Mouse (Mus musculus) hindbrain, embryonic 10.5 days (tissue): ENCODE measurements around the gene Zfp609. TPM values are rescaled to one million over a fixed set of nuclear protein-coding genes. Genes with fewer than 3 reads are reported as not detected.
"Not testable (repeated sequence)": the region's sequence is repeated elsewhere in the genome, so short reads cannot be mapped to it uniquely, and the experiment has no call there.

Experiments
- DNase-seq: peaks from one replicate; pipeline ENCODE4 v3.0.0-alpha.2; 2017; ENCODE audit warnings: low spot score
- H3K27ac ChIP-seq: fragments of 300-500 bp; sonication (generic); 2 replicates; pipeline ENCODE4 v1.5.1; 2016; ENCODE audit warnings: mild to moderate bottlenecking, moderate library complexity
- H3K27me3 ChIP-seq: fragments of 300-500 bp; sonication (generic); 2 replicates; pipeline ENCODE4 v1.6.1; 2016; ENCODE audit warnings: mild to moderate bottlenecking; ENCODE audit not compliant: poor library complexity, insufficient read depth, severe bottlenecking
- H3K36me3 ChIP-seq: fragments of 300-500 bp; sonication (generic); 2 replicates; pipeline ENCODE4 v1.6.1; 2016; ENCODE audit warnings: mild to moderate bottlenecking, moderate library complexity
- H3K4me1 ChIP-seq: fragments of 300-500 bp; sonication (generic); replicated peaks from 2 replicates; pipeline ENCODE4 v1.6.1; 2016; ENCODE audit warnings: mild to moderate bottlenecking
- H3K4me3 ChIP-seq: fragments of 300-500 bp; sonication (generic); 2 replicates; pipeline ENCODE4 v1.5.1; 2016; ENCODE audit warnings: mild to moderate bottlenecking, moderate library complexity
- H3K9me3 ChIP-seq: fragments of 300-500 bp; sonication (generic); 2 replicates; pipeline ENCODE4 v1.6.1; 2016; ENCODE audit warnings: mild to moderate bottlenecking, moderate library complexity
- WGBS: fragments of 180-500 bp; shearing (Covaris S2); methylation state at CpG from one replicate; pipeline ENCODE4 v1.1.7; 2016; 5-methylcytosine and 5-hydroxymethylcytosine counted together
- polyA plus RNA-seq: library from polyadenylated mRNA; unstranded; fragments of >200 nt; fragmentation: Nextera tagmentation; extraction: Ambion mirVana; gene quantifications from 2 replicates; pipeline ENCODE4 v1.2.1, GENCODE M21; 2016

Gene Zfp609
- polyA plus RNA-seq, 1 experiment from 2014 or later = 9.2 TPM

- H3K36me3 ChIP-seq = no peaks in the 10 kb centered on the region
- no peaks in the 10 kb centered on the region for H3K27me3 ChIP-seq
- 80% methylated on average over 11 of the region's 11 CpGs for WGBS
- no peak overlapping the region for H3K4me3 ChIP-seq
- no peak for DNase-seq
- H3K4me1 ChIP-seq = peaks cover 31% of the 10 kb centered on the region
- H3K27ac ChIP-seq = no peak overlapping the region
- no peaks in the 10 kb centered on the region for H3K9me3 ChIP-seq
Observed at GRCm38 (mm10) chr9:65672996-65673395, 154.4 kb downstream of the Zfp609 start.

DNA sequence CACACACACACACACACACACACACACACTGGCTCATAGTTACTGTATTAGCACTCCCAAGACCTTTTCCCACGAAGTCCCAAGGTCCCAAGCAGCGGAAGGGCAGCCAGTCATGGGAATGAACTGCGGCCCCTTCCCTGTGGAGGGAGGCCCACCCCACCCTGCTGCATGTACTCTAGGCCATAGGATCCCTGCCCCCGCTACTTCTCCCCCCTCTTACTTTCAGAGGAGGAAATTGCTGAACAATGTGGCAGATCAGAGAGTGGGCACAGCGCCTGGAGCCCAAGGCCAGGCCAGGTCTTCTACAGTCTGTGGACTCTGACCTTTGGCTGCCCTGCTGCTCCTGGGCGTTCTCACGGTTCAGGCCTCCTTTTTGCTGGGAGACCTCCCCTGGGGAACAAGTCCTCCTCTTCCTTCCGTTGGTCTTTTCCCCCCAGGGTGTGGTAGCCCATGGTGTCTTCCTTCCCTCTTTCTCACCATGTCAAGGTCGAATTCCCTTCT lies 155.9 kb downstream of the Zfp609 start:
- Histone ChIP-seq H3K4me3 (no peak overlapping the region), H3K27me3 (no peaks in the 10 kb centered on the region), H3K4me1 (peaks cover 20% of the 10 kb centered on the region), H3K9me3 (no peaks in the 10 kb centered on the region), H3K36me3 (no peaks in the 10 kb centered on the region), H3K27ac (peak overlapping the region; percentile 13; the same call in 1 of the 2 replicates)
- peak; percentile 12 for DNase-seq
- 50% methylated on average over 9 of the region's 9 CpGs for WGBS

DNA sequence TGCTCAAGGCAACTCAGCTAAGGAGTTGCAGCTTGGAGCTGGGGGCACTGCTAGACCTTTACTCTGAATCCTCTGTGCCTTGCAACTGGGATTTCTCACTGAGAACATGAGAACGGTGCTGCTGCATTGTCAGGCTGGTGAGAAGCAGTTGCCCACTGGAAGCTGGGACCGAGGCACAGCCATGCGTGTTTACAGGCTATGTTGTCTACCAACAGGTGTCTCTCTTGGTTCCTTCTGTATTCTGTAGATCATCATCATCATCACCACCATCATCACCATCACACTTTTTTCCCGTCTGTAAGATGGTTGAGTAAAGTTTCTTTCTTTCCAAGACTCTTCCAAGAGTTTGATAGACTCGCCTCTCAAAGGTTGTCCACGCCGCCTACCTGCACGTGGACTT lies 159.7 kb downstream of the Zfp609 start, which contains the start of gene Oaz2:
Gene Oaz2, plus strand, starts transcription at position 301 of the 400 bp plus-strand sequence.
- no peak for DNase-seq
- H3K9me3 ChIP-seq = no peaks in the 10 kb centered on the region
- H3K4me1 ChIP-seq = peaks cover 10% of the 10 kb centered on the region
- no peak within 1 kb of the TSS for H3K27ac ChIP-seq
- H3K4me3 ChIP-seq = no peak within 1 kb of the TSS
- H3K27me3 ChIP-seq = no peaks in the 10 kb centered on the region
- H3K36me3 ChIP-seq = no peaks in the 10 kb centered on the region
- 93% methylated on average over 8 of the region's 8 CpGs for WGBS

DNA sequence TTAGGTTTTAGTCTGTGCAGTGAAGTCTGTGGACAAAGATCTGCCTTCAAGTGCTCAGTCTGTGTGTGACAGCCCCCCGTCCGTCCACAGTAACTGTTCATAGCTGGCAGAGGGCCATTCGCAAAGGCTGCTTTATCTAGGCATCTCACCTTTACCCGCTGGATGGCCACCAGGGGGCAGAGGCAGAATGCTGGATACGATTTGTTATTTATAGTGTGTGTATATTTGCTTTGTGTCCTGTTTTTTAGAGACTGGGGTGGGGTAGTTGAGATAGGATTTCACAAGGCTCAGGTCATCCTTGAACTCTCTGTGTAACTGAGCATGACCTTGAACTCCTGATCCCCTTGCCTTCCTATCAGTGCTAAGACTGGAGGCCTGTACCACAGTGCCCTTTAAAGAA lies 161.3 kb downstream of the Zfp609 start:
- no peaks in the 10 kb centered on the region for H3K36me3 ChIP-seq
- WGBS = 32% methylated on average over 5 of the region's 5 CpGs
- H3K4me1 ChIP-seq = peaks cover 11% of the 10 kb centered on the region
- peak; percentile 62 for DNase-seq
- no peak overlapping the region for H3K27ac ChIP-seq
- no peaks in the 10 kb centered on the region for H3K27me3 ChIP-seq
- no peaks in the 10 kb centered on the region for H3K9me3 ChIP-seq
- H3K4me3 ChIP-seq = no peak overlapping the region

GRCm38 (mm10) chr9:65664163-65664562 lies 163.2 kb downstream of the Zfp609 start:
- no peaks in the 10 kb centered on the region for H3K36me3 ChIP-seq
- peak; percentile 59 for DNase-seq
- H3K27ac ChIP-seq = no peak overlapping the region
- WGBS = 3% methylated on average over 3 of the region's 3 CpGs
- H3K27me3 ChIP-seq = no peaks in the 10 kb centered on the region
- H3K9me3 ChIP-seq = no peaks in the 10 kb centered on the region
- no peak overlapping the region for H3K4me3 ChIP-seq
- H3K4me1 ChIP-seq = peaks cover 10% of the 10 kb centered on the region

DNA sequence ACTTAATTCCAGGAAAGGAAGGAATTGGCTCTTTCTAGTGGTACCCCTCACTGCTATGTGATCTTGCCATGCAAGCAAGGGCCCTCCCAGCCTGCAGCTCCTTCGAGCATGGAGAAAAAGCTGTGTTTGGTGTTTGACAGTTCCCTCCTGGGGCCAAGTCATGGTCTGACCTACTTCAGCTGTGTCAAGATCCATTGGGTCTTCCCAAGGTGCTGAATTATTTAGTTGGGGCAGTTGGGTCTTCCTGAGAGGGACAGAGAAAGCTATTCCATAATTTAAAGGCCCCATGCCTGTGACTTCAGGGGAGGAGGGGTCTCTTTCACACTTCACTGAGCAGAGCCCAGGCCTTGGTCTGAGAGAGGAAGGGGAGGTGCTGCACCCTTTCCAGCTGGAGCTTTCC lies 165.9 kb downstream of the Zfp609 start:
- no peak overlapping the region for H3K27ac ChIP-seq
- H3K9me3 ChIP-seq = no peaks in the 10 kb centered on the region
- H3K4me1 ChIP-seq = peaks cover 10% of the 10 kb centered on the region
- no peaks in the 10 kb centered on the region for H3K36me3 ChIP-seq
- no peak for DNase-seq
- no peak overlapping the region for H3K4me3 ChIP-seq
- no peaks in the 10 kb centered on the region for H3K27me3 ChIP-seq
- WGBS = 77% methylated on average over 1 of the region's 1 CpGs

DNA sequence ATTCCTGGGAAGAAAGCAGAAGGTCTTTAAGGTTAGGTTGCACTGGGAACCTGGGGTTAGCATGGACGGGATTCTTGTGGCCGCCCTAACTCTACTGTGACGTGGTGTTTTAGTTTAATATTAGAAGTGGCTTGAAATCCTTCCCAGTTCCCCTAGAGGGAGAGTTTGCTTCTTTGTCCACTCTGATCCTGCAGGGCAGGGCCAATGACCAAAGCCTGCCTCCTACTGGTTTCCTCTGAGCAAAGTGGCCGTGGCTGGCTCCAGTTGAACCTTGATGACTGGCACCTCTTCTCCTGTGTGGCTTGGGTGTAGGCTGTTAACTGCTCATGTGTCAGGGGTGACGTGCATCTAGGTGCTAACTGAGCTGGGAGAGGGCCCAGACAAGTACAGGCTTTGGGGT lies 166.3 kb downstream of the Zfp609 start:
- H3K4me1 ChIP-seq = peaks cover 10% of the 10 kb centered on the region
- 59% methylated on average over 5 of the region's 5 CpGs for WGBS
- no peaks in the 10 kb centered on the region for H3K27me3 ChIP-seq
- H3K4me3 ChIP-seq = no peak overlapping the region
- H3K27ac ChIP-seq = no peak overlapping the region
- no peaks in the 10 kb centered on the region for H3K9me3 ChIP-seq
- no peaks in the 10 kb centered on the region for H3K36me3 ChIP-seq
- no peak for DNase-seq

- Histone ChIP-seq H3K9me3 (no peaks in the 10 kb centered on the region), H3K36me3 (no peaks in the 10 kb centered on the region)
- 75% methylated on average over 3 of the region's 3 CpGs for WGBS
Observed at GRCm38 (mm10) chr9:65657218-65657617, 170.1 kb downstream of the Zfp609 start.

DNA sequence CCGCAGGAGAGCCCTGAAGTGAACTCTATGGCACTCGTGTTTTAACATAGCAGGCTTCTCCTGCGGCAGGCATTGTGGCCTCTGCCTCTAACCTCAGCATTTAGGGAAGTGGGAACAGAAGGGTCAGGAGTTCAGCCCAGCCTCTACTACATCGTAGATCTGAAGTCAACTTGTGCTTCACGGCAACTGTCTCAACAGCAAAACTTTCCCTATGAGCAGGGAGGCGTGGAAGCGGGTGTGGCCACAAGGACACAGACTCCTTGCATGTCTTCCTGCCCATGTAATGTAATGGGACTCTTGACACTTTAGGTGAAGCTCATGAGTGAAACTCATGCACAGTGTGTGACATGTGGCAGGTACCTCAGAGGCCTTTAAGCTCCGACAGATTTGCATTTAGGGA lies 171.8 kb downstream of the Zfp609 start:
- H3K4me3 ChIP-seq = no peak overlapping the region
- 0 out of 2 replicates have a peak, but pooled peaks cover 2% of the 10 kb centered on the region for H3K4me1 ChIP-seq
- H3K27me3 ChIP-seq = no peaks in the 10 kb centered on the region
- H3K27ac ChIP-seq = no peak overlapping the region
- H3K9me3 ChIP-seq = no peaks in the 10 kb centered on the region
- WGBS = 86% methylated on average over 8 of the region's 8 CpGs
- H3K36me3 ChIP-seq = no peaks in the 10 kb centered on the region
- no peak for DNase-seq

More at GRCm38 (mm10) chr9:65657218-65657617, 170.1 kb downstream of the Zfp609 start:
- Histone ChIP-seq H3K4me3 (no peak overlapping the region), H3K27ac (no peak overlapping the region), H3K27me3 (no peaks in the 10 kb centered on the region), H3K4me1 (peaks cover 12% of the 10 kb centered on the region)
- DNase-seq = no peak

DNA sequence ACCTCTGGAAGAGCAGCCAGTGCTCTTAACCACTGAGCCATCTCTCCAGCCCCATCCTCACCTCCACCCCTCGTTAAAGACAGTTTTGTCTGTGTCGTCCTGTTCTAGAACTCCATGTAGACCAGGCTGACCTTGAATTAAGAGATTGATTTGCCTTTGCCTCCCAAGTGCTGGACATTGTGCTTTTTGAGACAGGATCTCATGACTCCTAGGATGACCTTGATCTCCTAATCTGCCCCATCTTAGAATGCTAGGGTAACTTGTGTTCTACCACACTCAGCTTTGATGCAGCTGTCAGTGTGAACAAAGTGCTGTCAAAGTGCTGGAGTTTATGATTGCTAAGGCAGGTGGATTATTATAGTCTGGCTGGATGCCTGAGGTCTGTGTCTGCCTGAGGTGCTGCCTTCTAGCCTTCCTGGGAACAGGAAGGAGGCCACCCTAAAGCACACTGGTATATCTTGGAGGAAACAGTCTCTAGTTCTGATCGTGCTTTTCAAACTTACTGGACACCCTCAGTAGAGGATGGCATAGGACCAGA lies 172.6 kb downstream of the Zfp609 start:
- 0 out of 2 replicates have a peak, but pooled peaks cover 6% of the 10 kb centered on the region for H3K4me1 ChIP-seq
- no peak overlapping the region for H3K27ac ChIP-seq
- H3K4me3 ChIP-seq = no peak overlapping the region
- no peaks in the 10 kb centered on the region for H3K27me3 ChIP-seq
- DNase-seq = no peak
- 87% methylated on average over 3 of the region's 3 CpGs for WGBS
- H3K36me3 ChIP-seq = no peaks in the 10 kb centered on the region
- no peaks in the 10 kb centered on the region for H3K9me3 ChIP-seq

DNA sequence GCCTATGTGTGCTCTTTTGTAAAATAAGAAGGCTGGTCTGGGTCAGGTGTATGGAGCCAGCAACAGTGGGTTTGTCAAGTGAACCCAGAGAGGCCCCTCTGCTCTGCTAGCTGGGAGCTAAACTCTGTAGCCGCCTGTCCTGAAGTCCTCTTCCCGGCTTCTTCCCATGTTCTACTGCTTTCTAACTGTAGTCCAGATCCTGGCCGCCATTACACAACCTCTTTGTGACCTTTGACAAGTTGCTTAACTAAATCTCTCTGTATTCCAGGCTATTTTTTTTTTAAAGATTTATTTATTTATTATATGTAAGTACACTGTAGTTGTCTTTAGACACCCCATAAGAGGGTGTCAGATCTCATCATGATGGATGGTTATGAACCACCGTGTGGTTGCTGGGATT lies 173.6 kb downstream of the Zfp609 start:
- 94% methylated on average over 4 of the region's 4 CpGs for WGBS
- no peak overlapping the region for H3K27ac ChIP-seq
- no peaks in the 10 kb centered on the region for H3K27me3 ChIP-seq
- no peaks in the 10 kb centered on the region for H3K36me3 ChIP-seq
- no peak for DNase-seq
- H3K4me3 ChIP-seq = no peak overlapping the region
- H3K9me3 ChIP-seq = no peaks in the 10 kb centered on the region
- H3K4me1 ChIP-seq = 0 out of 2 replicates have a peak, but pooled peaks cover 6% of the 10 kb centered on the region

- not testable (repeated sequence) for H3K27ac ChIP-seq, H3K9me3 ChIP-seq
- WGBS = 98% methylated on average over 1 of the region's 1 CpGs
Observed at GRCm38 (mm10) chr9:65651957-65652356, 175.4 kb downstream of the Zfp609 start.

DNA sequence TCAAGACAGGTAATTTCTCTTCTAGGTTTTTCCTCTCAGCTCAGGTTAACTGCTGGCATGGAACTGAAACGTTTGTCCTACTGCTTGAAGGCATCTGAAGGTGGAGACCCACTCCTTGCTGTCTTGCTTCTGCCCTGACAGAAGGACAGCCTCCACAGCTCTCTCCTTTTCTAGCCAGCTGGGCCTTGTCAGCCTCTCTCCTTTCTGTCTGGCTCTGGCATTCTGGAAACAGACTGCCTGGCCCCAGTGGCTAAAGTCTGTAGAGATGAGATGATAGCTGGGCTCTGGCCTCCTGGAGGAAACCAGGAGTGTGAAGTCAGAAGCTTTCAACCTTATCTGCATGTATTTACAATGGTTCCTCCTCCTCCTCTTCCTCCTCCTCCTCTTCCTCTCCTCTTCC lies 177.4 kb downstream of the Zfp609 start:
- 74% methylated on average over 1 of the region's 1 CpGs for WGBS
- Histone ChIP-seq H3K4me1 (0 out of 2 replicates have a peak, but pooled peaks cover 4% of the 10 kb centered on the region), H3K9me3 (no peaks in the 10 kb centered on the region), H3K27ac (no peak overlapping the region; the same call in 1 of the 2 replicates), H3K36me3 (no peaks in the 10 kb centered on the region), H3K27me3 (no peaks in the 10 kb centered on the region), H3K4me3 (no peak overlapping the region)
- no peak for DNase-seq

More at GRCm38 (mm10) chr9:65651957-65652356, 175.4 kb downstream of the Zfp609 start:
- not testable (repeated sequence) for H3K36me3 ChIP-seq, H3K4me1 ChIP-seq, H3K27me3 ChIP-seq, DNase-seq, H3K4me3 ChIP-seq
